Mouse (Mus musculus) kidney, embryonic 14.5 days (tissue): ENCODE measurements at regions not wholly inside any gene's neighbourhood (a gene's known extent, or its start where the extent isn't known, plus 50 kb on each side); places are given as distances from the start of the nearest gene placed in this dataset.

ENCODE experiments used
- ATAC-seq: fragments of 200-750 bp; cut with Nextera tagmentation; 2 replicates; pipeline ENCODE4 v1.8.0; 2017; ENCODE audit warnings: moderate number of reproducible peaks, mild to moderate bottlenecking, moderate TSS enrichment, moderate library complexity; ENCODE audit not compliant: low FRiP score, low TSS enrichment
- H3K27ac ChIP-seq: fragments of 300-500 bp; sonication (generic); 2 replicates; pipeline ENCODE4 v1.5.1; 2014; ENCODE audit warnings: low read depth, mild to moderate bottlenecking, low read length, moderate library complexity, mixed read lengths
- H3K27me3 ChIP-seq: fragments of 300-500 bp; sonication (generic); 2 replicates; pipeline ENCODE4 v1.6.1; 2014; ENCODE audit warnings: mild to moderate bottlenecking, low read length; ENCODE audit not compliant: control insufficient read depth, insufficient read depth
- H3K36me3 ChIP-seq: fragments of 300-500 bp; sonication (generic); 2 replicates; pipeline ENCODE4 v1.6.1; 2014; ENCODE audit warnings: low read length, mixed read lengths; ENCODE audit not compliant: control insufficient read depth, insufficient read depth
- H3K4me1 ChIP-seq: fragments of 300-500 bp; sonication (generic); 2 replicates; pipeline ENCODE4 v1.6.1; 2014; ENCODE audit warnings: low read length, mixed read lengths; ENCODE audit not compliant: control insufficient read depth, insufficient read depth
- H3K4me2 ChIP-seq: fragments of 300-500 bp; sonication (generic); replicated peaks from 2 replicates; pipeline ENCODE4 v1.6.1; 2014; ENCODE audit warnings: low read depth, mild to moderate bottlenecking, low read length
- H3K4me3 ChIP-seq: fragments of 300-500 bp; sonication (generic); 2 replicates; pipeline ENCODE4 v1.5.1; 2014; ENCODE audit warnings: mild to moderate bottlenecking, low read length
- H3K9ac ChIP-seq: fragments of 300-500 bp; sonication (generic); 2 replicates; pipeline ENCODE4 v1.6.1; 2014; ENCODE audit warnings: low read depth, mild to moderate bottlenecking, low read length, moderate library complexity
- H3K9me3 ChIP-seq: fragments of 300-500 bp; sonication (generic); 2 replicates; pipeline ENCODE4 v1.6.1; 2016; ENCODE audit warnings: low read length; ENCODE audit not compliant: control insufficient read depth
- WGBS: fragments of 180-500 bp; shearing (Covaris S2); extraction: QIAGEN DNeasy Blood & Tissue Kit; methylation state at CpG from one replicate; pipeline ENCODE4 v1.1.7; 2014; 5-methylcytosine and 5-hydroxymethylcytosine counted together

DNA sequence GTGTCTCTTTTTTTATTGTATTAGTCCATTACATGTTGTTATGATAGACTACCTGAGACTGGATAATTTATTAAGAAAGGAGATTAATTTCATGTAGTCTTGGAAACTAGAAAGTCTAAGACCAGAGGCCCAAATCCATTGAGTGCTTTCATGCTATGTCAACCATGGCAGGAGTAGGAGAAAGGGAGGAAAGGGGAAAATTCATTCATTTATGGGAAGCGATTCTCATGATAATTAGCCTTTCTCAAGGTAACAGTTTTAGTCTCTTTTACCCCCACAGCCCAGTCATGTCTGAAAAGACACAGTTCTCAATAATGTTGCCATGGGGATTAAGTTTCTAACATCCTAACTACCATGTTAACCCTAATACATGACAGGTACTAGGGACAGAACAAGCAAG is 292.8 kb upstream of the Gm6657 start:
- 76% methylated on average over 1 of the region's 1 CpGs for WGBS
- no peak overlapping the region for H3K9ac ChIP-seq
- no peaks in the 10 kb centered on the region for H3K27me3 ChIP-seq
- no peak overlapping the region for H3K4me3 ChIP-seq
- no peak overlapping the region for H3K27ac ChIP-seq
- H3K9me3 ChIP-seq: no peaks in the 10 kb centered on the region
- no peaks in the 10 kb centered on the region for H3K4me1 ChIP-seq
- no peaks in the 10 kb centered on the region for H3K36me3 ChIP-seq
- no peak for ATAC-seq
- H3K4me2 ChIP-seq: no peak overlapping the region

DNA sequence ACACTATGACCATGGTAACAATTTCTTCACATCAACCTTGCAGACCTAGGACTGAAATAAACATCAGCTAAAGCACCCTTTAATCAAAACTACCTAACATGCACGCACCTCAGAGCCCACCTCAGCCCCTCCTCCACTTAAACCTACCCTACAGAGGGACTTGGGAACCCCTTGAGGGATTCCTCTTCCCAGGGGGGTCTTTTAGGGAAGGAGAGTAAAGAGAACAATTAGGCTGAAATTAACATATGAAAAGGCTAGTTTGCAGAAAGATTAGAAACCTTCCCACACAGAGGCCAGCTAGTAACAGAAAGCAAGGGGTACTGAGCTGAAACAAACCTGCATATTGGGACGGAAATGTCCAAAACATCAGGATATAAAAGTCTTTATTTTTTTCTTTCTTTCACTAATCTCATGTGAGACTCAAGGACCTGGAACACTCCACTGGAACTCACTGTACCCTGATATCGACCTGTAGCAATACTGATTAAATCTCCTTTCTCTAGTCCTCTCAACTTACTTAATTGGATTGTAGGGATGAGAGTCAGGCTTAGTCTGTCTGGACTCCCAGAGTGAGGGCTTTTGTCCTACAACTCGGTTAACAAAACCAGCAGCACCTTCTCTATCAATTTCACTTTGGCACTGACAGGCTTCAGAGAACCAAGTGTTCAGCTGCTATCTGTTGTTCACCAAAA is 281.0 kb upstream of the Gm6657 start:
- no peak for ATAC-seq
- WGBS: 37% methylated on average over 4 of the region's 4 CpGs
- H3K9me3 ChIP-seq: no peaks in the 10 kb centered on the region
- H3K27ac ChIP-seq: no peak overlapping the region
- no peaks in the 10 kb centered on the region for H3K27me3 ChIP-seq
- H3K36me3 ChIP-seq: no peaks in the 10 kb centered on the region
- no peak overlapping the region for H3K4me2 ChIP-seq
- no peak overlapping the region for H3K4me3 ChIP-seq
- H3K9ac ChIP-seq: no peak overlapping the region
- H3K4me1 ChIP-seq: no peaks in the 10 kb centered on the region

DNA sequence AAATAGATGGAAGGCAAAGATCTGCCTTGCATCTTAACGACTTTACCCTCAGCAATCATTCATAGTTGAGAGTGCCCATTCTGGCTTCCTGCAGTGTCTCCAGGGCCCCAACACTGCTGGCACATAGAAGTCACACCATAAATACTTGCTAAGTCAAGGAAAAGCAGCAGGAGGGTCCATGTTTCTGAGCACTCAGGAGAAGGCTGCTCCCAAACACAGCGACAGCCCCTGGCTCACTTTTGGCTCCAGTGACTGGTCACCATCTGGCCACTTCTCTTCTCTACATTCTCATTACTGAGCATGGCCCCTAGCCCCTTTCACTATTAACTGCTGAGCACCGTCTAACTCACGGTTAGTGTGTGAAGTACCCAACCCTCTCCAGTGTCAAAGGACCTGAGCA is 265.3 kb upstream of the Gm6657 start:
- no peak overlapping the region for H3K27ac ChIP-seq
- no peaks in the 10 kb centered on the region for H3K36me3 ChIP-seq
- 61% methylated on average over 4 of the region's 4 CpGs for WGBS
- ATAC-seq: no peak
- no peak overlapping the region for H3K4me3 ChIP-seq
- no peaks in the 10 kb centered on the region for H3K27me3 ChIP-seq
- H3K9me3 ChIP-seq: no peaks in the 10 kb centered on the region
- H3K4me1 ChIP-seq: no peaks in the 10 kb centered on the region
- H3K4me2 ChIP-seq: no peak overlapping the region
- no peak overlapping the region for H3K9ac ChIP-seq

DNA sequence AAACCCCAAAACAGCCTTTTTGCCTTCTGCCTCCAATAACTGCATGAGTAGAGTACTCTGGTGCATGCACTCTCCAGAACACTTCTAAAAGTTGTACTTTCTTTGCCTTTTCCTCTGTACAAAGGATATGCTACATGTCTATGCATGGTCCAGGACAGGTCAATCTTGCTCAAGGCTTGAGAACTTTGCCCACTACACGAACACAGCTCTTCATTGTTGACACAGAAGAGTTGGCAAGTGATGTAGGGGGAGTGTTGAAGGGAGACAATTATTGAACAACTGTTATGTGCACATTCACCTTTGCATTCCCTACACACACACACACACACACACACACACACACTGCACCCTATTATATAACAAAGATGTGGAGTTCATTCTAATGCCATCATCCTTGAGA is 264.5 kb upstream of the Gm6657 start:
- H3K4me3 ChIP-seq: no peak overlapping the region
- ATAC-seq: no peak
- H3K9me3 ChIP-seq: no peaks in the 10 kb centered on the region
- H3K9ac ChIP-seq: no peak overlapping the region
- no peaks in the 10 kb centered on the region for H3K4me1 ChIP-seq
- H3K36me3 ChIP-seq: no peaks in the 10 kb centered on the region
- no peaks in the 10 kb centered on the region for H3K27me3 ChIP-seq
- no peak overlapping the region for H3K27ac ChIP-seq
- WGBS: 82% methylated on average over 1 of the region's 1 CpGs
- no peak overlapping the region for H3K4me2 ChIP-seq

DNA sequence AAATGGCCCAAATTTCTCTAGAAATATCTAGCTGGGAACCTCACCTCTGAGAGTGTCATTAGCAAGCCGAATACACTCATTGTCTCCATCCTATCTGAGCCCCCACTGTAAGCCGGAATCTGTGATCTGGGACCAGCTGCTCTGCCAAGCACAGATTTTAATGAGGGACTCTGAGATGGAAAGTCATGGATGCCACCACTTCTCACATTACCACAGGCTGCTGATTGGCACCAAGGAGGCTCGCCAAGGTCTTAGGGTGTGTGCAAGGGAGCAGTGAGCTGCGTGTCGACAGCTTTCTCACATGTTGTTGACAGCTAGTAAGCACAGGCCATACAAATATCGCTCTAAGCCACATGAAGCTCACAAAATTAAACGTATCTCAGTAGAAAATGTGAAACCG is 250.1 kb upstream of the Gm6657 start:
- Histone ChIP-seq H3K4me3 (no peak overlapping the region), H3K9ac (no peak overlapping the region), H3K27me3 (no peaks in the 10 kb centered on the region), H3K4me1 (no peaks in the 10 kb centered on the region), H3K4me2 (no peak overlapping the region), H3K27ac (no peak overlapping the region), H3K36me3 (no peaks in the 10 kb centered on the region), H3K9me3 (no peaks in the 10 kb centered on the region)
- 72% methylated on average over 8 of the region's 8 CpGs for whole genome bisulfite sequencing
- ATAC-seq: no peak

DNA sequence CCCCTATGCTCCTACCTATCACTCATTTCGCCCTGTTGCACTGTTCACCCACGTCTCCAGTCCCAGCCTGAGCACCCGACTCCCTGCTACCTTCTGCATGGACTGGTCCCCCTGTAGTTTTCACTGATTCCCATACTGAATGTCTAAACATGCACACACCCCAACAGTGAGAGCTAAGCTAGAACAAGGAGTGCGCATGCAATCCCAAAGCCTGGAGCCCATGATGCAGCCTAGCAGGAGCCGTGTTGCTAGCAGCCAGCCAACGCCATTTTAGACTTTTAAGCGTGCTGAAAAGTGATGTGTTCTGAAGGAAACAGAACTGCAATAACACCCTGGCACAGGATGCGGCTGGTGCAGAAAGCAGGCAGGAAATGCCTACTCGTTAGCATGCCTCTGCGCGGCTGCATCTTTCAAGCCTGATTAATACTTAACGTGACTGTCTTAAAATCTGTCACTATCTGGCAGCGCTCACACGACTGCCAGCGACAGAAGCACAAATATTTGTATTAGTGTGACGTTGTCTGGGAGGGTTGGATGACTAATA is 244.5 kb upstream of the Gm6657 start:
- WGBS: 30% methylated on average over 16 of the region's 16 CpGs
- Histone ChIP-seq H3K9ac (0 out of 2 replicates have a peak overlapping the region, but pooled peaks have one; percentile 8), H3K9me3 (no peaks in the 10 kb centered on the region), H3K27me3 (no peaks in the 10 kb centered on the region), H3K27ac (no peak overlapping the region), H3K4me2 (peak overlapping the region; percentile 46), H3K4me1 (0 out of 2 replicates have a peak, but pooled peaks cover 3% of the 10 kb centered on the region), H3K4me3 (peak overlapping the region; percentile 19; the same call in 1 of the 2 replicates), H3K36me3 (no peaks in the 10 kb centered on the region)
- ATAC-seq: no peak

DNA sequence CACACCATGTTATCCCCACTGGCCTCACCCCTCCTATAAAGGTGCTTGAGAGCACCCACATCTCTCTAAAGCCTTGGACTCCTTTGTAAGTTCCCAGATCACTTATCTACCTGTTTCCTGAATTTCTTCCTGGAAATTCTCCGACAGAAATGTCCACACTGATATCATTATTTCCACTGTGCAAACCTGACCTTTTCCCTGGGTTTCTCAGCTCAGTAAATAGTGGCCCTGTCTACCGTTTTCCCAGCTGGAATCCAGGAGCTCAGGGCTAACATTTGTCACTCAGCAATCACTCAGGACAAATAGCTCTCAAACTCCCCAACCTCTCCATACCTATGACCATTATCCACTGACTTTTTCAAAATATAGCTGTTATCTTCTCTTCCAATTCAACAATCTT is 241.6 kb upstream of the Gm6657 start:
- Histone ChIP-seq H3K27me3 (no peaks in the 10 kb centered on the region), H3K9me3 (no peaks in the 10 kb centered on the region), H3K4me1 (0 out of 2 replicates have a peak, but pooled peaks cover 3% of the 10 kb centered on the region), H3K9ac (no peak overlapping the region), H3K27ac (no peak overlapping the region), H3K4me2 (no peak overlapping the region), H3K4me3 (no peak overlapping the region), H3K36me3 (no peaks in the 10 kb centered on the region)
- WGBS: 49% methylated on average over 2 of the region's 2 CpGs
- no peak for ATAC-seq

DNA sequence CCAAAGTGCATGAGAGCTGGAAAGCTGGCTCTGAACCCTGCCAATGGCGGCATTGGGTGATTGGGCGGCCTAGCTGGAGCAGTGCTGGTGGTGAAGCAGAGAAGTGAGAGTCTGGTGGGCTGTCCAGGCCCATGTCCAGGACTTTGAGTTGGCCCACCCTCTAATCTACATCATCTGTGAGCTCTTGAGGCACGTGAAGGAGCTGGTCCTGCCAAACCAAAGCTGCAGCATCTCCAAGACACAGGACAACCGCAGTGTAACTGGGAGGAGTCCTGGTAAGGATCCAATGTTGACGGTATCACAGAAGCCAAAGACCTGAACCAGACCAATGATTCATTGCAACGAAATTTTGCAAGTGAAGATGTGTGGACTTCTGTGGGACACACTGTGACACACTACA is 231.4 kb upstream of the Gm6657 start:
- no peak overlapping the region for H3K9ac ChIP-seq
- H3K4me3 ChIP-seq: no peak overlapping the region
- H3K27ac ChIP-seq: no peak overlapping the region
- ATAC-seq: no peak
- no peaks in the 10 kb centered on the region for H3K9me3 ChIP-seq
- H3K4me1 ChIP-seq: no peaks in the 10 kb centered on the region
- no peaks in the 10 kb centered on the region for H3K36me3 ChIP-seq
- H3K27me3 ChIP-seq: no peaks in the 10 kb centered on the region
- no peak overlapping the region for H3K4me2 ChIP-seq
- 86% methylated on average over 6 of the region's 6 CpGs for WGBS

DNA sequence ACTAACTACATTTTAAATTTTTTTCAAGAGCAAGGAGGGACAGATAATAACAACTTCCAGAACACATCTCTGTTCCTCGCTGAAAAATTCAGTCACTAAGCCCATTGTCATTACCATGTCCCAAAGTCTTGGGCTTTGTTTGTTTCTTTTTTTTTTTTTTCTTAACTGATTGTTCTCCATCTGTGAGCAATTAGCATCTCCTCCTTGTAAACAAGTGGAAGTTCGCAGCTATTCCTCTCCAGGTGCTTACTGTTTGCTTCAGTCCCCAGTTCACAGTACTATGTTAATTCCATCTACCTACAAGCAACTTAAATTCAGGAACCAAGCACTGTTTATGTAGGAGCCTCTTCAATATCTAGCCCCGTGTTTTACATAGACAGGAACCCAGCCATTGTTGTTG is 225.5 kb upstream of the Gm6657 start:
- no peak for ATAC-seq
- Histone ChIP-seq H3K36me3 (no peaks in the 10 kb centered on the region), H3K4me3 (no peak overlapping the region), H3K4me1 (no peaks in the 10 kb centered on the region), H3K27ac (no peak overlapping the region), H3K4me2 (no peak overlapping the region), H3K9ac (no peak overlapping the region), H3K9me3 (no peaks in the 10 kb centered on the region), H3K27me3 (no peaks in the 10 kb centered on the region)
- WGBS: 66% methylated on average over 3 of the region's 3 CpGs
